Mouse (Mus musculus): ENCODE data around the gene Barx1.

DNA sequence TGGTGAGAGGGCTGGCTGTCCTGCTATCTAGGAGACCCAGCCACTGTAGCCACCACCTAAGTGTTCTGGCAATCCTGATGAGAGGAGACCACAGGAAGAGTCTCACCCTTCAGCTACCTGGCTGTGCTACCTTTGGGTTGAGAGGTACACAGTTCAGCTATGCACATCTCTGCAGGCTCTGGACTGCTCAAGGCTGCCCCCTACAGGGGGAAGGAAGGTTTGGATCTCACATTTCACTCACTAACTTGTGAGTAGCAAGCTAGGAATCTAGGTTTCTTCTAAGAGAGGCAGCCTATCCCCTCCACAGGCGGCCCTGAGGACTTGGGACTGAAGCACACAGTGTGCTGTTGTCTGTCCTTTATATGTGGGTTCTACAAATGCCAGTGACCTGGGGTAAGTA is 16.6 kb downstream of the Barx1 start:
- TF ChIP-seq CTCF (IDR thresholded peaks at IDR 0.05; ENCODE audit: low read depth) (peak; percentile 65), EP300 (IDR thresholded peaks at IDR 0.05; ENCODE audit: low read depth) (no peak)

Measured in liver, embryonic 14.5 days (tissue).